Mouse (Mus musculus) brain, embryonic 14.5 days (tissue): ENCODE results near the gene Dlg1.

Experiments used
- CTCF ChIP-seq: fragments of 200-500 bp; IDR thresholded peaks from 2 replicates; pipeline ENCODE4 v1.5.1; 2012; ENCODE audit warnings: inconsistent platforms, mild to moderate bottlenecking, moderate library complexity, borderline replicate concordance; ENCODE audit not compliant: insufficient read depth, insufficient read length; ENCODE audit errors: extremely low read depth
- POLR2A ChIP-seq: fragments of 200-500 bp; IDR thresholded peaks from 2 replicates; pipeline ENCODE4 v1.6.1; 2012; ENCODE audit warnings: mild to moderate bottlenecking, inconsistent platforms, borderline replicate concordance; ENCODE audit not compliant: poor library complexity, insufficient read depth, insufficient read length, severe bottlenecking; ENCODE audit errors: extremely low read depth

- TF ChIP-seq CTCF: no peak
- no peak for TF ChIP-seq POLR2A
These were observed 245.7 kb downstream of the Dlg1 start for GRCm38 (mm10) chr16:31908959-31909358.
